Mouse (Mus musculus) Muller cell, postnatal 12 days (primary cell): ENCODE data around the gene 4930512M02Rik.
"Not testable (repeated sequence)": the region's sequence is repeated elsewhere in the genome, so short reads cannot be mapped to it uniquely, and the experiment has no call there.

Source experiments
- DNase-seq: peaks from one replicate; pipeline ENCODE4 v3.0.0-alpha.2; 2015; ENCODE audit errors: inconsistent ontology term

Gene 4930512M02Rik

GRCm38 (mm10) chr11:11627735-11628134, at the start of gene 4930512M02Rik:
Gene 4930512M02Rik, minus strand, starts transcription at chr11:11627835.
- not testable (repeated sequence) for DNase-seq

DNA sequence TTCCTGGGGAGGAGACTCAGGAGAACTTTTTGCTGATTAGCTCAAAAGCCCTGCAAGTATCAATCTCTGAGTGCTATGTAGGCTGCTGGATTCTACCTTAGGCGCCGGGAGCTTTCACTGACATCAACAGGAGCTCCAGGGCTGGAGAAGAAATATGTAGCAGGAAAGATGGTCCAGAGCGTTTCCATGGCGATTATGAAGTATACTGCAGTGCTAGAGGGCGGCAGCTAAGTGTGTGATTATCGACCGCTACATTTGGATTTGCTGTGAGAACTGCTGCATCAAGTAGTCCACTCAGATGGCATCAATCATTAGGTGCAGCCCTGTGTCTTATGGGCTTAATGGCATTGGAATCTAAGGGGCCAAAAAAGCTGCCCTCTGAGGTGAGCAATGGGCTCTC, 49.5 kb upstream of the 4930512M02Rik start:
- no peak for DNase-seq

DNA sequence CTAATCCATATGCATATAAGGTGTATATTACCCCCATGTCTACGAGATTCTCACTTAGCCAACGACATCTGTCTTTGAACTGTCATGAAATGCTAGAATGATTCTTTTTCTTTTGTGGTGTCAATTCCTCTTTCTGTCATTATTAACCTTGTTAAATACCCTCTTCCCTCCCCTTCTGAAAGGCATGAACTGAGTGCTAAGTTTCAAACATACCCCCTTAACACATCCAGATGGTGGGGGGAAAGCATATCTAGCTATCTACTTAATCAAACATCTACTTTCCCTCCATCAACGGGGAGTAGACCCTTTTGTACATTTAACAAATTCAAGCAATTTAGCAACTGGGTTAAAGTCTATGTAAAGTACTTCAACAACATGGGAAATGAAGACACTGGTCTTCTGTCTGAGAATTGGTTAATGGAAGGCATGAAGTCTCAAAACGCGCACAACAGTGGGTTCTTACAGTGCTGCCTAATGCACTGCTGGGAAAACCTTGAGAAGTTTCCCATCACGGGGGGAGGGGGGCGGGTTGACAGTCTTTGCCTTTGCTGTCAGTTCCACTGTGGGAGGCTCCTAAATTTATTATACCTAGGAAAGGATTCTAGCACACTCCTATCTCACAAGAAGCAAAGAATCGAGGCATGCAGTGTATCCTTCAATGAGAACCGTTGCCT, 48.6 kb upstream of the 4930512M02Rik start:
- DNase-seq, result no peak

DNA sequence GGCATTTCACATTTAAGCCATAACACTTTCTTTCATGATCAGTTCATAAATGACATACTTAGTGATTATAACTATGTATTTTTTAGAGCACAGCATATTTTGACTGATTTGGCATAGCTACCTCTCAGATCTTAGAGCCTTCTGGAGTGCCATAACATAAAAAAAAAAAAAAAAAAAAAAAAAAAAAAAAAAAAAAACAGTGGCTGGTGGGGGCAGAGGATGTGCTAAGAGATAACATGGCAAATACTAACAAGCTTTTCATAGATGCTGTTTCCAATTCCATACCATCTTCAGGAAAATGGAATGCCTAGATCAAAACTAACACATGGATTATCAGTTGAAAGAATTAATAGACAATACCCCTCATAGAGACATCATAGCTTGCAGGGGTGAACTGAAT, 47.4 kb upstream of the 4930512M02Rik start:
- DNase-seq, result no peak

DNA sequence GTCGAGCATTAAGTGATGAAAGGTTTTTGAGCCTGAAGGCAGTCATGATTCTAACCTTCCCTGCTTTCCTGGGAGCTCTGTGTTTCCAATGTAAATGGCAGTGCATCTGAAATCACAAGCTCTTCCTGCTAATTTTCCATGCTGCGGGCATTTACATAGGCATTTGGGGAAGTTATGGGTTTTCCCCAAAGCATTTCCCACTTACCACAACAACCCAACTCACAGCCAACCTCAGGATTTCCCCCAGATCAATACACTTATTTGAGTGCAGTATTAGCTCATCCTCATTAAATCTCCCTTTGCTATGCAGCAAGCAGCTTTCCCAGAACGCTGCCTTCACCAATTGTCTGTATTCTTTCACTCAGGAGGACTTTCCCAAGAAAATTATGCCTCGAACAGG, 45.3 kb upstream of the 4930512M02Rik start:
- DNase-seq, result no peak

DNA sequence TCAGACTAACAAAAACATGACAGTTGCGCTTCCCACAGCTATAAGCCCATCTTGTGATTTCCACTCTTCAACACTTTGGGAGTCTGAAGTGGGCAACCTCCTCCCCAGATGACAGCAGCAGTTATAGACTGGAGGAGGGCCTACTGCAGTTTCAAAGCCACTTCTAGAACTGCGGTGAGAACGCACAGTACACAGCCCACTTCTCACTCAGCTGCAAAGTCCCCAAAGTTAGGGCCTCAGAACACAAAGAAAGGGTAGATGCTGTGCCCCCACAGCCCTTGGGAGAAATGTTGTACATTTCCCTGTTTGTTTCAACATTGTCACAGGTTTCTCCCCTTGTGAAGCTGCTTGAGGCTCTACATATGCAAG, 40.3 kb upstream of the 4930512M02Rik start:
- no peak for DNase-seq

GRCm38 (mm10) chr11:11667254-11667921, 39.8 kb upstream of the 4930512M02Rik start:
- no peak for DNase-seq

DNA sequence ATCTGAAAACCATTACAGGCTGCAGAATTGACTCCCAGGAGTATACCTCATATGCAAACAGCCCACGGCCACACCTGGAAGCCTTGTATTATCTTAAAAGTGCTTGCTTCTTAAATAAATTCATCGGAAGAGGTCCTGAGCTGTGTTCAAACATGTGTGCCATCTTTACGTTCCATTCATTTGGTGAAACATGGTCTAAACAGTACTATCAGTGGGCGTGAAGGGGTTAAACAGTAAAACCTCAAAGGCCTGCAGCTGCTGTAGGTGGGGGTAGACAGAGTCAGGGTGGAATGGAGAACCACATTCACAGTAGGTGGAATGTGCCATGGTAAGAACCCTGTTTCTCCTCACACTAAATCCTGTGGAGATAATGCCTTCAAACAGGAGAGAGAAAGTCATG, 33.0 kb upstream of the 4930512M02Rik start:
- DNase-seq, result no peak

- no peak for DNase-seq
Observed at GRCm38 (mm10) chr11:11658834-11659233, 31.2 kb upstream of the 4930512M02Rik start.

DNA sequence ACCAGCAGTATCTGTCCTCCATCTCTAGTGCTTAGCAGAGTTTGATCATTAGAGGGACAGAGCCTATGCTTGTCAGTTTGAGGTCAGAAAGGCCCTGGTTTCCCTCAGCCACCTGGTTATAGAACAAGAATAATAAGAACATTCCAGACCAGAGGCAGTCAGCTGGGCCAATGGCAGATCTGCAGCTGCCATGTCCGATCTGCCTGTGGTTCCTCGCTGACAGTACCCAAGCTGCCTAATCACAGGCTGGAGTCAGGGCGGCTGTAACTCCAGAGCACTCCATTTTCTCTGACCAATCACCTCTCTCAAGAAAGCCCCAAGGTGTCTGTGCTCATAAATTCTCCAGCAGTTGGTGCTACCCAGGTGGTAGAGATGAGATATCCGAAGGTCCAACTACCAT, 30.0 kb upstream of the 4930512M02Rik start:
- no peak for DNase-seq

DNA sequence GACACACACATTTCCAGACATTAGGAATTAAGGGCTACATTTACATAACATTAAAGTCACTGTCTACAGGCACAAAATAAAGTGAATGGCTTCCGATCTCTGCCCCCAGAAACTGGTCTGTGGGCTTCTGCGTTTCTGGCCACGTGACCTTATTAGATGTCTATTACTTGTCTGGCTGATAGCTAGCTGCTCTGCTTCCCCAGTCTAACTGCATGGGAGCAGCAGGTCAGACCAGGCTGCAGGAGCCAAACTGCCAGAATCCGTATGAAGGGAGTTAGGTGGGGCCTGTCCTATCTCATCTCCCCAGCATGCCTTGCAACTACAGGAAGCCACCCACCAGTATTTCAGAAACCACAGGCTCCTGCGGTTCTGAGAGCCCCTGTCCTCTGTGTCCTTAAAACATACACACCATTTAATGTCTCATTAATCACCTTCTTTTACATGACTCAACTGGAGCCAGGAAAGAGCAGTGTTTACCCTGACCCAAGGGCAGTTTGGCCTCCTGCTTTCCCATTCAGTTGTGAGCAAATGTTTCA, 29.4 kb upstream of the 4930512M02Rik start:
- DNase-seq, result no peak

DNA sequence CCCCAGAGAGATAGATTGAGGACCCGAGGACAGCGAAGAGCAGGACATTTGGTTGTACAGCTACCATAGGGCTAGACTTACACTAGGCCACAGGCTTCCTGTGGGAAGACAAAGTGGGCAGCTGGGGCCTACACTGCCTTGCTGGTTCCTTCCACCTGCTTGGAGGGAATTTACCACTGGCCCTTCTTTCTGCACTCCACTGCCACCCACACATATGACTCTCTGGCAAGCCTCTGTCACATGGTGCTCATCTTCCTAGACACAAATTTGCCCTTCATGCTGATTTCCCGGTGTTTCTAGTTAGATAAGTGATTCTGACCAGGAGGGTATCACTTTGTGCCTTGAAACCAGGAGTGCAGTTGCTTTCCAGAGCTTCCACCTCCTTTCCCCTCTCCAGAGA, 28.8 kb upstream of the 4930512M02Rik start:
- no peak for DNase-seq

- no peak for DNase-seq
Observed at GRCm38 (mm10) chr11:11644303-11644702, 16.7 kb upstream of the 4930512M02Rik start.

- no peak for DNase-seq
Observed at GRCm38 (mm10) chr11:11624073-11624705, 3.4 kb downstream of the 4930512M02Rik start.

DNA sequence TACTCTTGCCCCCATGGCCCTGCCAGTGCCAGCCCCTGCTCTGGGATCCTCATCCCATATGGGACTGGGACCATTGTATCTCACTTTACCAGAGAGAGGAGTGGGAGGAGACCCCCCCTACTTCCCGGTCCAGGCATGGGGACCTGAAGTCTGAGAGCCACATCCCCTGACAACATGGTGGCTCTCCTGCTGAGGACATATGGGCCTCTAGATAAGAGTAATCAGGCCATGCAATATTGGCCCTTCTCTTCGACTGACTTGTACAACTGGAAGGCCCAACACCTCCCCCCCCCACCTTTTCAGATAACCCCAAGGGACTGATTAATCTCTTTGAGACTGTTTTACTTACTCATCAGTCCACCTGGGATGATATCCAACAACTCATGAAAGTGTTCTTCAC, 18.4 kb downstream of the 4930512M02Rik start:
- no peak for DNase-seq

DNA sequence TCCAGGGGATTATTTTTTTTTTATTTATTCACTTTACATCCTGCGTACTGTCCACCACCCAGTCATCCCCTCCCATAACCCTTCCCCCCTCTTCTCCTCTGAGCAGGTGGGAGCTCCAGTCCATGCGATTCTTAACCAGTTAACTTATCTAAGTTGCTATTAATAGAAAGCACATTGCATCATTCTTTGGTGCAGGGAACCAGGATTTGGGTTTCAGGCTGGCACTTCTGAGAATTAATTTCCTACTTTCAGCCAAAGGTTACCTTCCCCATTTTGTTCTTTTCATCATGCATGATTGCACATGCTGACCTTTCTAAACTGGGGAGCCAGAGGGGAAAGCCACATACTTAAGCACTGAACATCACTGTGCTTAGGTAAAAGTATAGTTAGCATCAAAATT, 40.3 kb downstream of the 4930512M02Rik start:
- no peak for DNase-seq

DNA sequence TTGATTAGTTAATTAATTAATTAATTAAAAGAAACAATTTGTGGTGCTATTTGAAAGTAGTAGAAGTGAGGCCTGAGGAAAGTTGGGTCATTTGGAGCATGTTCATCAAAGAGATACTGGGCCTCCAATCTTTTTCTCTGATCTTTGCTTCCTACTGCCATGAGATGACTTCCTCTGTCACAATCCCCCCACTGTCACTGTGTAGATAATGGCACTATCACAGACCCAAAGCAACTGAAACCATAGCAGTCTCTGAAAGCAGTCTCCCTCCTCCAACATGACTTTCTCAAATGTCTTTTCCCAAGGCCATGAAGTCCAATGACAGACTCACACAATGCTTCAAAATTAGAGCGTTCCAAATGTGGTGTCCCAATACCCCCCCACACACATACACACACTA, 41.2 kb downstream of the 4930512M02Rik start:
- DNase-seq, result no peak

- DNase-seq, result no peak
Observed at GRCm38 (mm10) chr11:11573691-11574090, 53.9 kb downstream of the 4930512M02Rik start.

DNA sequence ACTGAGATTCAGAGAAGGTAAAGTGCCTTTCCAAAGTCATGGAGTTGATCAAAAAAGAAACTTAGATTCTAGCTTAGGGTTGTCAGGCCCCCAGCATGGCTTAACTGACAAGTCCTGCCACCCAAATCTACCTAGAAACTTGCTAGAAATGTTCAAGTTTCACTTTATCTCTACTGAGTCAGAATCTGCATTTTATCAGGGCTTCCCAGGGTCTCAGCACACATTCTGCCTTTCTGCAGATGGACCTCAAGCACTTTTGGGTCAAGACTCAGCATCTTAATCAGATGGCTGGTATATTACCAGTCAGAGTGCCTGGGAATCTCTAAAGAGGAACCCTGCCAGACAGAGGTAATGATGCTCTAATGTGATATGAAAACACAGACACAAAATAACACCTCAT, 56.9 kb downstream of the 4930512M02Rik start:
- DNase-seq, result no peak

- DNase-seq, result no peak
Observed at GRCm38 (mm10) chr11:11569466-11570132, 58.0 kb downstream of the 4930512M02Rik start.

GRCm38 (mm10) chr11:11568033-11568432, 59.6 kb downstream of the 4930512M02Rik start:
- no peak for DNase-seq

GRCm38 (mm10) chr11:11565146-11565820, 62.4 kb downstream of the 4930512M02Rik start:
- DNase-seq, result no peak
